Mouse (Mus musculus): Measurements from ENCODE around the gene Tubgcp3. TPM values are rescaled to one million over a fixed set of nuclear protein-coding genes. Genes with fewer than 3 reads are reported as not detected.
"Not testable (repeated sequence)": the region's sequence is repeated elsewhere in the genome, so short reads cannot be mapped to it uniquely, and the experiment has no call there.

Gene Tubgcp3
- polyA plus RNA-seq, 1 experiment from 2014 or later, result 25.1 TPM

GRCm38 (mm10) chr8:12583785-12584184 lies 88.3 kb downstream of the Tubgcp3 start:
- Histone ChIP-seq H3K36me3 (no peaks in the 10 kb centered on the region), H3K4me3 (replicated peaks) (no peak overlapping the region), H3K27me3 (no peaks in the 10 kb centered on the region), H3K4me2 (no peak overlapping the region), H3K4me1 (replicated peaks) (no peaks in the 10 kb centered on the region), H3K9me3 (replicated peaks) (no peaks in the 10 kb centered on the region), H3K27ac (no peak overlapping the region), H3K9ac (no peak overlapping the region)
- DNase-seq (no peak), ATAC-seq (ENCODE audit: low read depth) (no peak)
- 62% methylated on average over 5 of the region's 5 CpGs for WGBS (ENCODE audit: insufficient replicate concordance)

DNA sequence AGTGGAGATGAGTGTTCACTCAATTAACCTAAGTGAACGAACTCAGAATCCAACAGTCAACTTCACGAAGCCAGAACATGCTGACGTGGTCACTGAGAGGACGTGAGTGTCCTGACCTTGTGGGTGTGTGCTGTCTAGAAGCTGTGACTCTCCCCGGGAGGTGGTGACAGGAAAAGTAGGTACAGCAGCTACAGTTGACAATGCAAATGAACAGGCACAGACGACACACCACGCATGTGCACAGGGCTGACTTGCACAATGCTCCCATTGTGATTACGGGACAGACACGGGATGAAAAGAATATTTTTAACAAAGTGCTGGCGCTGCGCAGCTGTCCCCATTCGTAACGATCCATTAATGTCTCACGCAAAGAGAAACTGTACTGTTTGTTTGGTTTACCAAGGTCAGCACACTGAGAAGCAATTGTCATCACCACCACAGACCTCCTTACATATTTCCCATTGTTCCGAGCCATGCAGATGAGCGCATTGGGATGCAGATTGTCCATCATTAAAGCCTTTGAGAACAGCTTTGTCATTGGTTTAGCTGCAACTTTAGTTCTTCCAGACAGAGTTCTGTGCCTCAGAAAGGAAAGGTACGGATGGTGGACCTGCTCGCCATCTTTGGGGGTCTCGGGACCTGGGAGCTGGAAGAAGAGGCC lies 92.6 kb downstream of the Tubgcp3 start:
- H3K27me3 ChIP-seq; DNase-seq; ATAC-seq (ENCODE audit: low read depth); H3K4me3 ChIP-seq (replicated peaks); H3K4me2 ChIP-seq; H3K9ac ChIP-seq; H3K9me3 ChIP-seq (replicated peaks); H3K36me3 ChIP-seq; H3K27ac ChIP-seq; H3K4me1 ChIP-seq (replicated peaks): not testable (repeated sequence)
- WGBS (ENCODE audit: insufficient replicate concordance), result 72% methylated on average over 19 of the region's 19 CpGs

GRCm38 (mm10) chr8:12576739-12577138 lies 95.3 kb downstream of the Tubgcp3 start:
- H3K4me3 ChIP-seq (replicated peaks), result no peak overlapping the region
- 72% methylated on average over 6 of the region's 6 CpGs for WGBS (ENCODE audit: insufficient replicate concordance)
- no peak overlapping the region for H3K27ac ChIP-seq
- H3K9ac ChIP-seq, result no peak overlapping the region
- peaks cover 9% of the 10 kb centered on the region for H3K27me3 ChIP-seq
- no peaks in the 10 kb centered on the region for H3K36me3 ChIP-seq
- ATAC-seq (ENCODE audit: low read depth) (no peak), DNase-seq (no peak)
- H3K9me3 ChIP-seq (replicated peaks), result no peaks in the 10 kb centered on the region
- no peak overlapping the region for H3K4me2 ChIP-seq
- no peaks in the 10 kb centered on the region for H3K4me1 ChIP-seq (replicated peaks)

GRCm38 (mm10) chr8:12576003-12576402 lies 96.0 kb downstream of the Tubgcp3 start:
- Histone ChIP-seq H3K9me3 (replicated peaks) (no peaks in the 10 kb centered on the region), H3K4me1 (replicated peaks) (no peaks in the 10 kb centered on the region), H3K4me3 (replicated peaks) (no peak overlapping the region), H3K36me3 (no peaks in the 10 kb centered on the region), H3K9ac (no peak overlapping the region), H3K4me2 (no peak overlapping the region), H3K27ac (no peak overlapping the region), H3K27me3 (peaks cover 9% of the 10 kb centered on the region)
- 19% methylated on average over 5 of the region's 5 CpGs for WGBS (ENCODE audit: insufficient replicate concordance)
- DNase-seq (no peak), ATAC-seq (ENCODE audit: low read depth) (no peak)

DNA sequence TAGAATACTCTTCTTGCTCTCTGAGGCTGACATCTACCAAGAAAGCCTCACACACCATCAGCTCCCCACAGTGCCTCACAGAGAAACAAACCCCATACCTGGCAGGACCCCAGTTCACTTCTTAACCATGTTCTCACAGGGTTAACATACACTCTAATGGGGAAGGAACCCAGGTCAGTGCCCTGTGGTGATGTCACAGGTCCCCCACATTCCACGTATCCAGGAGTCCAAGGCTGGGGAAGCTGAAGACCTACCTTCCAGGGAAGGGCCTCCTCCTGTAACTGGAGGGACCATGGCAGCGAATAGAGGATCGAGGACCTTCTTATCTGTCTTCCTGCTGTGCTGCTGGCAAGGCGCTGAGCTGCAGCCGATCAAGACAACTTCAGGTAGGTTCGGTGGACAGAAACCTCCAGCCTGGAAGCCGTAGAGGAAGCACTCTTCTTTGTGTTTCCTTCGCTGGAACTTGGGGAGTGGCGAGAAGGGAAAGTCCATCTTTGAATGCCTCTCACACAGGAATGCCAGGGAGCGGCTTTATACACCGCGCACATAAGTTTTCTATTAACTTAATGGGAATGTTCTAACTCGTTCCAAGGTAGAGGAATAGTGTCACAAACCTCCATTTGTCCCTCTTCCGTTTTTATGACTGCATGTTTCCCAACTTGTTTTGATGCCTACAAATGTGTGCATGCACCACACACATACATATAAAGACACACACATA lies 99.1 kb downstream of the Tubgcp3 start, which contains the start of gene Spaca7:
TSS of gene Spaca7 (plus strand) at position 216 of the 721 bp plus-strand sequence.
- DNase-seq (no peak), ATAC-seq (ENCODE audit: low read depth) (no peak)
- no peaks in the 10 kb centered on the region for H3K36me3 ChIP-seq
- WGBS (ENCODE audit: insufficient replicate concordance), result 39% methylated on average over 14 of the region's 14 CpGs
- H3K4me1 ChIP-seq (replicated peaks), result no peaks in the 10 kb centered on the region
- H3K4me3 ChIP-seq (replicated peaks), result no peak within 1 kb of the TSS
- no peak within 1 kb of the TSS for H3K4me2 ChIP-seq
- peaks cover 9% of the 10 kb centered on the region for H3K27me3 ChIP-seq
- H3K9ac ChIP-seq, result no peak within 1 kb of the TSS
- H3K9me3 ChIP-seq (replicated peaks), result no peaks in the 10 kb centered on the region
- H3K27ac ChIP-seq, result no peak within 1 kb of the TSS

GRCm38 (mm10) chr8:12566509-12566908 lies 105.5 kb downstream of the Tubgcp3 start:
- ATAC-seq (ENCODE audit: low read depth), result no peak
- Histone ChIP-seq H3K9me3 (replicated peaks) (no peaks in the 10 kb centered on the region), H3K4me2 (no peak overlapping the region), H3K27me3 (peaks cover 23% of the 10 kb centered on the region), H3K27ac (no peak overlapping the region), H3K9ac (no peak overlapping the region), H3K36me3 (no peaks in the 10 kb centered on the region), H3K4me1 (replicated peaks) (no peaks in the 10 kb centered on the region), H3K4me3 (replicated peaks) (no peak overlapping the region)
- 48% methylated on average over 7 of the region's 7 CpGs for WGBS (ENCODE audit: insufficient replicate concordance)
- DNase-seq, result no peak

DNA sequence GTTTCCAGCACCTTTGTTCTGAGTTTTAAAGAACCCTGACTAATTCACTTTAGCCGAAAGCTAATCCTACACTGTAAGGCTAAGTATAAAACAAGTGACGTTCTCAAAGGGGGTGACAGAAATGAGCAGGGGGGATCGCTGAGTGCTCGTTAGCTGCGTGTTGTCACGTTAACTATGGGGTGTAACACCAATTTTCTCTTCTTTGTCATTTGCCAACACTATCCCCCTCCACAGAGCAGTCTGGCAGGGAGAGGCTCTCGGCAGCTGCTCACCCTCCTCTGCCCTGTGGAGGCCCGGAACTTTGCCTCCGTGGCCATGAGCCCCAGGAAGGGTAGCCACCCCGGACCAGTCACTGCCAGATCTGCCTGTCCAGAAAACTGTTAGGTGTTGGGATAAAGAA lies 106.6 kb downstream of the Tubgcp3 start:
- no peaks in the 10 kb centered on the region for H3K9me3 ChIP-seq (replicated peaks)
- H3K36me3 ChIP-seq, result no peaks in the 10 kb centered on the region
- H3K4me2 ChIP-seq, result no peak overlapping the region
- DNase-seq (no peak), ATAC-seq (ENCODE audit: low read depth) (no peak)
- no peak overlapping the region for H3K4me3 ChIP-seq (replicated peaks)
- 62% methylated on average over 10 of the region's 10 CpGs for WGBS (ENCODE audit: insufficient replicate concordance)
- H3K27ac ChIP-seq, result no peak overlapping the region
- no peaks in the 10 kb centered on the region for H3K4me1 ChIP-seq (replicated peaks)
- H3K9ac ChIP-seq, result no peak overlapping the region
- peaks cover 25% of the 10 kb centered on the region for H3K27me3 ChIP-seq

DNA sequence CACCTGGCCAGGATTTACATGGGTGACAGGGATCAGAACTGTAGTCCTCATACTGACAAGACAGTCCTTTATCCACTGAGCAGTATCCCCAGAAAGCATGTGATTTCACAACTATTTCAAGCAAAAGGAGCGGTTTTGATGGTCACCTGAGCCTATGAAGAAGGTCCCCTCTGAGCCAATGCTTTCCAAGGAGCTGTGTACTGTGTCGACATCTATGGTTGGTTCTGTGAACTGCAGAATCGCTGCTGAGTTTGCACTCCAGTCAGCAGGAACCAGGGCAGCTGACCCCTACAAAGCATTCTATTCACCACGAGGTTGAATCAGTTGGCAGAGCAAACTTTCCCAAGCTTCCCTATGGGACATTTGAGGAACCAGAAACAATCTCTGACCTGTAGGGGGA lies 107.7 kb downstream of the Tubgcp3 start:
- no peak overlapping the region for H3K4me3 ChIP-seq (replicated peaks)
- no peak overlapping the region for H3K9ac ChIP-seq
- ATAC-seq (ENCODE audit: low read depth) (no peak), DNase-seq (no peak)
- 5% methylated on average over 4 of the region's 4 CpGs for WGBS (ENCODE audit: insufficient replicate concordance)
- H3K4me2 ChIP-seq, result no peak overlapping the region
- H3K4me1 ChIP-seq (replicated peaks), result no peaks in the 10 kb centered on the region
- no peak overlapping the region for H3K27ac ChIP-seq
- H3K9me3 ChIP-seq (replicated peaks), result no peaks in the 10 kb centered on the region
- peaks cover 25% of the 10 kb centered on the region for H3K27me3 ChIP-seq
- H3K36me3 ChIP-seq, result no peaks in the 10 kb centered on the region

Small RNA genes lying within 50 kb of the gene (microRNA-seq; reads per million reads assigned to microRNA genes)
- not detected for gene Gm26483

Other genes starting within 250 kb of the Tubgcp3 start
- not detected in 2 replicates for gene Spaca7, start 99.2 kb downstream of the Tubgcp3 start, polyA plus RNA-seq (2015; fragmentation: Nextera tagmentation; extraction: Ambion mirVana)
- 0.82 and 1.0 TPM in 2 replicates for gene Atp11a, start 84.8 kb upstream of the Tubgcp3 start, polyA plus RNA-seq (2015; fragmentation: Nextera tagmentation; extraction: Ambion mirVana)
- 0.89 and 1.2 TPM in 2 replicates for gene Mcf2l, start 201.6 kb upstream of the Tubgcp3 start, polyA plus RNA-seq (2015; fragmentation: Nextera tagmentation; extraction: Ambion mirVana)

Measured in liver, embryonic 13.5 days (tissue).